8 mouse cellular contexts compared by ENCODE assay signal in genomic region chr16:32812888-32813361, GRCm38 (mm10). TPM values are rescaled to one million over a fixed set of nuclear protein-coding genes. Genes with fewer than 3 reads are reported as not detected.
DNase-seq lines count a peak whose midpoint lies in the region; ATAC-seq and TF ChIP-seq lines count a peak whose summit lies in the region.

No protein-coding gene starts in this region.

- H3K27me3 ChIP-seq in hindbrain, postnatal 0 days (ENCODE audit: insufficient read depth, low read length): no peaks in the 10 kb centered on the region
- peaks cover 29% of the 10 kb centered on the region for H3K27me3 ChIP-seq in megakaryocyte, embryonic 14.5 days (replicated peaks)

- no peak overlapping the region for H3K27ac ChIP-seq in hindbrain, postnatal 0 days

- peak overlapping the region; percentile 35; the same call in 1 of the 2 replicates for H3K4me2 ChIP-seq in hindbrain, postnatal 0 days (ENCODE audit: low read depth, low read length)

- DNase-seq in ZHBTc4 (ENCODE audit: low read depth, low spot score): peak; percentile 93
- DNase-seq in cerebellum, postnatal 25 days: peak; percentile 79 to 92
- DNase-seq in frontal cortex, postnatal 36 days (ENCODE audit: low spot score in 2 of 2): peak; percentile 76 to 82
- DNase-seq in hindbrain, postnatal 0 days (ENCODE audit: low spot score): peak; percentile 92
- DNase-seq in left cerebral cortex, adult 8-10 months (ENCODE audit: low spot score in 2 of 2): peak; percentile 41 to 59
- DNase-seq in right cerebral cortex, postnatal 10 days (ENCODE audit: low spot score in 2 of 2): peak; percentile 84 to 92
- peak; percentile 92 for DNase-seq in urinary bladder, postnatal 14 days (ENCODE audit: low spot score)

- 0 out of 2 replicates have a peak, but pooled peaks cover 3% of the 10 kb centered on the region for H3K4me1 ChIP-seq in hindbrain, postnatal 0 days (ENCODE audit: insufficient read depth, low read length)
- H3K4me1 ChIP-seq in megakaryocyte, embryonic 14.5 days: peaks cover 25% of the 10 kb centered on the region

- TF ChIP-seq CTCF in hindbrain, postnatal 0 days (IDR thresholded peaks at IDR 0.05; ENCODE audit: low read depth): peak; percentile 92

- ATAC-seq in hindbrain, postnatal 0 days: peak; percentile 70

- no peaks in the 10 kb centered on the region for H3K36me3 ChIP-seq in hindbrain, postnatal 0 days (ENCODE audit: insufficient read depth, low read length)
- H3K36me3 ChIP-seq in megakaryocyte, embryonic 14.5 days (replicated peaks; ENCODE audit: low read length): no peaks in the 10 kb centered on the region

- 1% methylated on average over 9 of the region's 9 CpGs for WGBS in hindbrain, postnatal 0 days

- no peak overlapping the region for H3K4me3 ChIP-seq in hindbrain, postnatal 0 days (ENCODE audit: low read length)
- peak overlapping the region; percentile 89 for H3K4me3 ChIP-seq in megakaryocyte, embryonic 14.5 days (replicated peaks)

- no peaks in the 10 kb centered on the region for H3K9me3 ChIP-seq in hindbrain, postnatal 0 days (ENCODE audit: low read length)
- peaks cover 3% of the 10 kb centered on the region for H3K9me3 ChIP-seq in megakaryocyte, embryonic 14.5 days

- H3K9ac ChIP-seq in hindbrain, postnatal 0 days (replicated peaks; ENCODE audit: low read length): no peak overlapping the region

RNA-seq across cellular contexts. Expression of gene Smbd1, which starts 2.6 kb away (rescaled TPM):
- total RNA-seq in hindbrain, postnatal 0 days (2014; rRNA removed): not detected in 2 replicates
- not detected in 2 replicates for polyA plus RNA-seq in hindbrain, postnatal 0 days (2015; fragmentation: Nextera tagmentation; extraction: Ambion mirVana)
- not detected for total RNA-seq in left cerebral cortex, adult 8-10 months (2022)
- polyA plus RNA-seq in megakaryocyte, embryonic 14.5 days (2012; ENCODE audit: insufficient read depth, low replicate concordance): not detected in 2 replicates

RNA-seq across cellular contexts. Expression of gene Muc20, which starts 15.7 kb away (rescaled TPM):
- not detected in 2 replicates for total RNA-seq in hindbrain, postnatal 0 days (2014; rRNA removed)
- polyA plus RNA-seq in hindbrain, postnatal 0 days (2015; fragmentation: Nextera tagmentation; extraction: Ambion mirVana): not detected in 2 replicates
- not detected for total RNA-seq in left cerebral cortex, adult 8-10 months (2022)
- not detected in 2 replicates for polyA plus RNA-seq in megakaryocyte, embryonic 14.5 days (2012; ENCODE audit: insufficient read depth, low replicate concordance)
